Mouse (Mus musculus) lung, embryonic 14.5 days (tissue): ENCODE data around the gene Nubp1. TPM values are rescaled to one million over a fixed set of nuclear protein-coding genes. Genes with fewer than 3 reads are reported as not detected.

Experiments
- ATAC-seq: fragments of 200-750 bp; cut with Nextera tagmentation; 2 replicates; pipeline ENCODE4 v1.8.0; 2017; ENCODE audit warnings: mild to moderate bottlenecking, moderate TSS enrichment, moderate library complexity; ENCODE audit not compliant: insufficient read depth
- DNase-seq: peaks from one replicate; pipeline ENCODE4 v3.0.0-alpha.2; 2015
- H3K27ac ChIP-seq: fragments of 300-500 bp; sonication (generic); 2 replicates; pipeline ENCODE4 v1.5.1; 2014; ENCODE audit warnings: low read depth, mild to moderate bottlenecking, moderate library complexity
- H3K27me3 ChIP-seq: fragments of 300-500 bp; sonication (generic); 2 replicates; pipeline ENCODE4 v1.6.1; 2014; ENCODE audit warnings: low read length, control low read depth; ENCODE audit not compliant: insufficient read depth
- H3K36me3 ChIP-seq: fragments of 300-500 bp; sonication (generic); 2 replicates; pipeline ENCODE4 v1.6.1; 2014; ENCODE audit warnings: control low read depth; ENCODE audit not compliant: insufficient read depth
- H3K4me1 ChIP-seq: fragments of 300-500 bp; sonication (generic); 2 replicates; pipeline ENCODE4 v1.6.1; 2014; ENCODE audit warnings: antibody characterized with exemption, control low read depth; ENCODE audit not compliant: insufficient read depth
- H3K4me2 ChIP-seq: fragments of 300-500 bp; sonication (generic); 2 replicates; pipeline ENCODE4 v1.6.1; 2014; ENCODE audit warnings: mild to moderate bottlenecking
- H3K4me3 ChIP-seq: fragments of 300-500 bp; sonication (generic); 2 replicates; pipeline ENCODE4 v1.5.1; 2014; ENCODE audit warnings: low read depth, low read length
- H3K9ac ChIP-seq: fragments of 300-500 bp; sonication (generic); 2 replicates; pipeline ENCODE4 v1.6.1; 2014
- H3K9me3 ChIP-seq: fragments of 300-500 bp; sonication (generic); 2 replicates; pipeline ENCODE4 v1.6.1; 2016; ENCODE audit warnings: low read depth, low read length, control low read depth
- CTCF ChIP-seq: IDR thresholded peaks from 2 replicates; pipeline ENCODE4 v1.5.1; 2016; ENCODE audit warnings: antibody characterized with exemption, low read depth
- WGBS: fragments of 180-500 bp; shearing (Covaris S2); extraction: QIAGEN DNeasy Blood & Tissue Kit; methylation state at CpG from one replicate; pipeline ENCODE4 v1.1.7; 2014; 5-methylcytosine and 5-hydroxymethylcytosine counted together
- polyA plus RNA-seq: library from polyadenylated mRNA; unstranded; fragments of >200 nt; fragmentation: Nextera tagmentation; extraction: Ambion mirVana; gene quantifications from 2 replicates; pipeline ENCODE4 v1.2.1, GENCODE M21; 2014

The Nubp1 gene
- polyA plus RNA-seq, 1 experiment from 2014 or later, result 83.6 TPM

- H3K36me3 ChIP-seq, result no peaks in the 10 kb centered on the region
- no peak for ATAC-seq
- DNase-seq, result no peak
- no peak overlapping the region for H3K9ac ChIP-seq
- no peak overlapping the region for H3K27ac ChIP-seq
- no peak overlapping the region for H3K4me3 ChIP-seq
- no peaks in the 10 kb centered on the region for H3K27me3 ChIP-seq
- 87% methylated on average over 6 of the region's 6 CpGs for WGBS
- H3K4me2 ChIP-seq, result no peak overlapping the region
- H3K9me3 ChIP-seq, result no peaks in the 10 kb centered on the region
- no peak for TF ChIP-seq CTCF
- H3K4me1 ChIP-seq, result no peaks in the 10 kb centered on the region
These were observed 29.6 kb downstream of the Nubp1 start for GRCm38 (mm10) chr16:10441328-10441727.

- Histone ChIP-seq H3K4me1 (no peaks in the 10 kb centered on the region), H3K4me3 (no peak overlapping the region), H3K27ac (no peak overlapping the region), H3K9me3 (no peaks in the 10 kb centered on the region), H3K4me2 (no peak overlapping the region), H3K36me3 (no peaks in the 10 kb centered on the region), H3K9ac (no peak overlapping the region), H3K27me3 (no peaks in the 10 kb centered on the region)
- DNase-seq, result no peak
- TF ChIP-seq CTCF, result no peak
- WGBS, result 89% methylated on average over 4 of the region's 4 CpGs
- no peak for ATAC-seq
These were observed 30.0 kb downstream of the Nubp1 start for GRCm38 (mm10) chr16:10441761-10442160.

- no peak overlapping the region for H3K4me3 ChIP-seq
- ATAC-seq (no peak), DNase-seq (no peak)
- no peak overlapping the region for H3K9ac ChIP-seq
- no peak overlapping the region for H3K4me2 ChIP-seq
- H3K36me3 ChIP-seq, result no peaks in the 10 kb centered on the region
- no peak for TF ChIP-seq CTCF
- no peak overlapping the region for H3K27ac ChIP-seq
- H3K4me1 ChIP-seq, result 0 out of 2 replicates have a peak, but pooled peaks cover 5% of the 10 kb centered on the region
- no peaks in the 10 kb centered on the region for H3K9me3 ChIP-seq
- no peaks in the 10 kb centered on the region for H3K27me3 ChIP-seq
These were observed 32.0 kb downstream of the Nubp1 start for GRCm38 (mm10) chr16:10443723-10444122.

GRCm38 (mm10) chr16:10446573-10447263, 35.0 kb downstream of the Nubp1 start:
- peak overlapping the region; percentile 33 for H3K4me3 ChIP-seq
- DNase-seq (peak; percentile 46), ATAC-seq (peak; percentile 68)
- no peaks in the 10 kb centered on the region for H3K36me3 ChIP-seq
- H3K4me1 ChIP-seq, result 0 out of 2 replicates have a peak, but pooled peaks cover 5% of the 10 kb centered on the region
- H3K9me3 ChIP-seq, result no peaks in the 10 kb centered on the region
- H3K27ac ChIP-seq, result no peak overlapping the region
- 26% methylated on average over 13 of the region's 13 CpGs for WGBS
- no peaks in the 10 kb centered on the region for H3K27me3 ChIP-seq
- H3K4me2 ChIP-seq, result peak overlapping the region; percentile 67
- TF ChIP-seq CTCF, result no peak
- peak overlapping the region; percentile 20 for H3K9ac ChIP-seq

GRCm38 (mm10) chr16:10447264-10447594, 35.5 kb downstream of the Nubp1 start, which contains the start of gene Tvp23a:
Gene Tvp23a (minus strand): TSS chr16:10447362.
- WGBS, result 2% methylated on average over 12 of the region's 12 CpGs
- Histone ChIP-seq H3K36me3 (no peaks in the 10 kb centered on the region), H3K27ac (no peak within 1 kb of the TSS), H3K4me2 (peak within 1 kb of the TSS; percentile 67), H3K9me3 (no peaks in the 10 kb centered on the region), H3K4me1 (peaks cover 9% of the 10 kb centered on the region; the same call in 1 of the 2 replicates), H3K27me3 (no peaks in the 10 kb centered on the region), H3K9ac (peak within 1 kb of the TSS; percentile 20), H3K4me3 (peak within 1 kb of the TSS; percentile 33)
- TF ChIP-seq CTCF, result no peak
- ATAC-seq, result peak; percentile 96
- DNase-seq, result peak; percentile 91

GRCm38 (mm10) chr16:10447781-10448180, 36.0 kb downstream of the Nubp1 start:
- peak overlapping the region; percentile 20 for H3K9ac ChIP-seq
- 57% methylated on average over 2 of the region's 2 CpGs for WGBS
- no peak for TF ChIP-seq CTCF
- DNase-seq (no peak), ATAC-seq (no peak)
- H3K36me3 ChIP-seq, result no peaks in the 10 kb centered on the region
- no peak overlapping the region for H3K27ac ChIP-seq
- peaks cover 13% of the 10 kb centered on the region for H3K4me1 ChIP-seq
- peak overlapping the region; percentile 67 for H3K4me2 ChIP-seq
- H3K27me3 ChIP-seq, result no peaks in the 10 kb centered on the region
- no peaks in the 10 kb centered on the region for H3K9me3 ChIP-seq
- H3K4me3 ChIP-seq, result peak overlapping the region; percentile 33

GRCm38 (mm10) chr16:10448931-10449330, 37.2 kb downstream of the Nubp1 start:
- no peak for TF ChIP-seq CTCF
- Histone ChIP-seq H3K4me2 (no peak overlapping the region), H3K9ac (no peak overlapping the region), H3K4me3 (no peak overlapping the region), H3K36me3 (no peaks in the 10 kb centered on the region), H3K27me3 (no peaks in the 10 kb centered on the region), H3K4me1 (peaks cover 16% of the 10 kb centered on the region), H3K27ac (no peak overlapping the region), H3K9me3 (no peaks in the 10 kb centered on the region)
- DNase-seq, result no peak
- 84% methylated on average over 9 of the region's 9 CpGs for WGBS
- no peak for ATAC-seq
